Mouse (Mus musculus): ENCODE measurements at regions not wholly inside any gene's neighbourhood (a gene's known extent, or its start where the extent isn't known, plus 50 kb on each side); places are given as distances from the start of the nearest gene placed in this dataset.

- no peak overlapping the region for H3K4me3 ChIP-seq (ENCODE audit: low read depth, low read length)
- no peak for ATAC-seq (ENCODE audit: insufficient read depth)
- H3K36me3 ChIP-seq (ENCODE audit: insufficient read depth): no peaks in the 10 kb centered on the region
- no peak for TF ChIP-seq CTCF (IDR thresholded peaks at IDR 0.05; ENCODE audit: low read depth)
- no peak overlapping the region for H3K27ac ChIP-seq (ENCODE audit: low read depth)
- H3K9ac ChIP-seq: no peak overlapping the region
- no peaks in the 10 kb centered on the region for H3K9me3 ChIP-seq (ENCODE audit: low read depth, low read length)
- no peaks in the 10 kb centered on the region for H3K4me1 ChIP-seq (ENCODE audit: insufficient read depth)
- no peaks in the 10 kb centered on the region for H3K27me3 ChIP-seq (ENCODE audit: insufficient read depth, low read length)
- DNase-seq: no peak
- no peak overlapping the region for H3K4me2 ChIP-seq
- WGBS: 68% methylated on average over 2 of the region's 2 CpGs
Measured at GRCm38 (mm10) chr3:60333669-60334068, 139.0 kb upstream of the Mbnl1 start.

- 91% methylated on average over 2 of the region's 2 CpGs for WGBS
- Histone ChIP-seq H3K4me2 (no peak overlapping the region), H3K9me3 (ENCODE audit: low read depth, low read length) (no peaks in the 10 kb centered on the region), H3K27ac (ENCODE audit: low read depth) (no peak overlapping the region), H3K4me1 (ENCODE audit: insufficient read depth) (no peaks in the 10 kb centered on the region), H3K9ac (no peak overlapping the region), H3K4me3 (ENCODE audit: low read depth, low read length) (no peak overlapping the region), H3K27me3 (ENCODE audit: insufficient read depth, low read length) (no peaks in the 10 kb centered on the region), H3K36me3 (ENCODE audit: insufficient read depth) (no peaks in the 10 kb centered on the region)
- DNase-seq: no peak
- no peak for ATAC-seq (ENCODE audit: insufficient read depth)
- no peak for TF ChIP-seq CTCF (IDR thresholded peaks at IDR 0.05; ENCODE audit: low read depth)
Measured at GRCm38 (mm10) chr3:60334133-60334532, 138.5 kb upstream of the Mbnl1 start.

DNA sequence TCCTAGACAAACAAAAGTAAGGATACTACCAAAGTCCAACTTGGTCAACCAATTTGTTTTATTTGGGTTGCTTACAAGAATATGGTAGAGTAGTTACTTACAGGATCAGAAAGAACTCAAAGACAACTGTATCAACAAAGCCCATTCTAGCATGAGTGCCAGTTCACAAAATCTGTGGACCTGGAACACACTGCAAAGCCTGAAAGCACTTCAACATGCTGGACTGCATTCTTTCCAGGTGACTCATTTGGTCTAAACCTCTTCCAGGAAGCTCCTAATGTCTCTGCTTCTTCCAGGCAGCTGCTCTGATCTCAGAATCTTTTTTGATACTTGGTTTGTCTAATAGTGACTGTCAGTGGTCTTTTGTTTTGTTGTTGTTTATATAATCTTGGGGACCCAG lies 126.2 kb upstream of the Mbnl1 start:
- peak; percentile 88 for ATAC-seq (ENCODE audit: insufficient read depth)
- TF ChIP-seq CTCF (IDR thresholded peaks at IDR 0.05; ENCODE audit: low read depth): no peak
- H3K27me3 ChIP-seq (ENCODE audit: insufficient read depth, low read length): no peaks in the 10 kb centered on the region

DNA sequence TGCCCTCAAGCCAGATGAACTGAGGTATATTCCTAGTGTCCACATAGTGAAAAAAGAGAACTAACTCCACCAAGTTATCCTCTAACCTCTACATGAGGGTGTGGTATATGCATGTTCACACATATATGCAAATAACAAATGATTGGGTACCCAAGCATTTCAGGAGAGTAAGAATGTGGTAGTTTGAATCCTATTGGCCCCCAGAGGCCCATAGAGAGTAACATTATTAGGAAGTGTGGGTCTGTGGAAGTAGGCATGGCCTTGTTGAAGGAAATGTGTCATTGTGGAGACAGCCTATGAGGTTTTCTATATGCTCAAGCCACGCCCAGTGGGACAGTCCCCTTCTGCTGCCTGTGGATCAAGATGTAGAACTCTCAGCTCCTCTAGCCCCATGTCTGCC lies 125.6 kb upstream of the Mbnl1 start:
- no peak overlapping the region for H3K27ac ChIP-seq (ENCODE audit: low read depth)
- no peak overlapping the region for H3K4me3 ChIP-seq (ENCODE audit: low read depth, low read length)
- no peaks in the 10 kb centered on the region for H3K4me1 ChIP-seq (ENCODE audit: insufficient read depth)
- 89% methylated on average over 1 of the region's 1 CpGs for WGBS
- H3K27me3 ChIP-seq (ENCODE audit: insufficient read depth, low read length): no peaks in the 10 kb centered on the region
- no peak for TF ChIP-seq CTCF (IDR thresholded peaks at IDR 0.05; ENCODE audit: low read depth)
- H3K4me2 ChIP-seq: no peak overlapping the region
- H3K9me3 ChIP-seq (ENCODE audit: low read depth, low read length): peaks cover 5% of the 10 kb centered on the region; the same call in 1 of the 2 replicates
- no peak overlapping the region for H3K9ac ChIP-seq
- no peaks in the 10 kb centered on the region for H3K36me3 ChIP-seq (ENCODE audit: insufficient read depth)
- no peak for DNase-seq
- no peak; the same call in 1 of the 2 replicates for ATAC-seq (ENCODE audit: insufficient read depth)

More for the DNA sequence above, 126.2 kb upstream of the Mbnl1 start:
- Histone ChIP-seq H3K27ac (ENCODE audit: low read depth) (peak overlapping the region; percentile 33; the same call in 1 of the 2 replicates), H3K9ac (no peak overlapping the region), H3K9me3 (ENCODE audit: low read depth, low read length) (peaks cover 5% of the 10 kb centered on the region; the same call in 1 of the 2 replicates), H3K36me3 (ENCODE audit: insufficient read depth) (no peaks in the 10 kb centered on the region), H3K4me1 (ENCODE audit: insufficient read depth) (no peaks in the 10 kb centered on the region), H3K4me3 (ENCODE audit: low read depth, low read length) (no peak overlapping the region), H3K4me2 (no peak overlapping the region)
- DNase-seq: peak; percentile 74

GRCm38 (mm10) chr3:60371176-60371965 lies 101.3 kb upstream of the Mbnl1 start:
- Histone ChIP-seq H3K9me3 (ENCODE audit: low read depth, low read length) (no peaks in the 10 kb centered on the region), H3K9ac (no peak overlapping the region), H3K4me2 (no peak overlapping the region), H3K36me3 (ENCODE audit: insufficient read depth) (no peaks in the 10 kb centered on the region), H3K4me1 (ENCODE audit: insufficient read depth) (no peaks in the 10 kb centered on the region), H3K4me3 (ENCODE audit: low read depth, low read length) (no peak overlapping the region), H3K27ac (ENCODE audit: low read depth) (no peak overlapping the region), H3K27me3 (ENCODE audit: insufficient read depth, low read length) (no peaks in the 10 kb centered on the region)
- TF ChIP-seq CTCF (IDR thresholded peaks at IDR 0.05; ENCODE audit: low read depth): no peak
- no peak for DNase-seq
- WGBS: 68% methylated on average over 2 of the region's 2 CpGs
- no peak for ATAC-seq (ENCODE audit: insufficient read depth)

GRCm38 (mm10) chr3:60373662-60374061 lies 99.0 kb upstream of the Mbnl1 start:
- Histone ChIP-seq H3K36me3 (ENCODE audit: insufficient read depth) (no peaks in the 10 kb centered on the region), H3K4me3 (ENCODE audit: low read depth, low read length) (no peak overlapping the region), H3K27me3 (ENCODE audit: insufficient read depth, low read length) (no peaks in the 10 kb centered on the region), H3K9ac (no peak overlapping the region), H3K4me1 (ENCODE audit: insufficient read depth) (no peaks in the 10 kb centered on the region), H3K9me3 (ENCODE audit: low read depth, low read length) (no peaks in the 10 kb centered on the region), H3K4me2 (no peak overlapping the region), H3K27ac (ENCODE audit: low read depth) (no peak overlapping the region)
- ATAC-seq (ENCODE audit: insufficient read depth): no peak
- TF ChIP-seq CTCF (IDR thresholded peaks at IDR 0.05; ENCODE audit: low read depth): no peak
- WGBS: 68% methylated on average over 1 of the region's 1 CpGs
- DNase-seq: no peak

- Histone ChIP-seq H3K27ac (ENCODE audit: low read depth) (no peak overlapping the region), H3K27me3 (ENCODE audit: insufficient read depth, low read length) (no peaks in the 10 kb centered on the region), H3K9me3 (ENCODE audit: low read depth, low read length) (no peaks in the 10 kb centered on the region), H3K4me3 (ENCODE audit: low read depth, low read length) (no peak overlapping the region), H3K4me2 (no peak overlapping the region), H3K9ac (no peak overlapping the region), H3K36me3 (ENCODE audit: insufficient read depth) (no peaks in the 10 kb centered on the region), H3K4me1 (ENCODE audit: insufficient read depth) (no peaks in the 10 kb centered on the region)
- 48% methylated on average over 2 of the region's 2 CpGs for WGBS
- no peak for ATAC-seq (ENCODE audit: insufficient read depth)
- TF ChIP-seq CTCF (IDR thresholded peaks at IDR 0.05; ENCODE audit: low read depth): no peak
- DNase-seq: no peak
Measured at GRCm38 (mm10) chr3:60388593-60388992, 84.0 kb upstream of the Mbnl1 start.
